Mouse (Mus musculus): ENCODE data around the gene Hist1h2ac.
"Not testable (repeated sequence)": the region's sequence is repeated elsewhere in the genome, so short reads cannot be mapped to it uniquely, and the experiment has no call there.

The Hist1h2ac gene

GRCm38 (mm10) chr13:23683755-23684281 is at the start of gene Hist1h2ac, which contains the start of gene Hist1h2bc:
TSS of gene Hist1h2ac (minus strand) at chr13:23683948.
TSS of gene Hist1h2bc (plus strand) at chr13:23684199.
- DNase-seq (ENCODE audit: low read depth, low spot score): peak; percentile 93

GRCm38 (mm10) chr13:23732156-23732804 is 48.5 kb upstream of the Hist1h2ac start:
- DNase-seq (ENCODE audit: low read depth, low spot score): peak; percentile 77

GRCm38 (mm10) chr13:23730479-23730878 is 46.7 kb upstream of the Hist1h2ac start:
- DNase-seq (ENCODE audit: low read depth, low spot score): no peak

- DNase-seq (ENCODE audit: low read depth, low spot score): no peak
These were observed 46.0 kb upstream of the Hist1h2ac start for GRCm38 (mm10) chr13:23729706-23730105.

GRCm38 (mm10) chr13:23729192-23729525 is 45.4 kb upstream of the Hist1h2ac start:
- DNase-seq (ENCODE audit: low read depth, low spot score): no peak

GRCm38 (mm10) chr13:23728472-23729191 is 44.9 kb upstream of the Hist1h2ac start:
- no peak for DNase-seq (ENCODE audit: low read depth, low spot score)

GRCm38 (mm10) chr13:23725213-23725612 is 41.5 kb upstream of the Hist1h2ac start:
- DNase-seq (ENCODE audit: low read depth, low spot score): no peak

- DNase-seq (ENCODE audit: low read depth, low spot score): no peak
These were observed 40.5 kb upstream of the Hist1h2ac start for GRCm38 (mm10) chr13:23724239-23724638.

GRCm38 (mm10) chr13:23717593-23718245 is 34.0 kb upstream of the Hist1h2ac start:
- not testable (repeated sequence) for DNase-seq (ENCODE audit: low read depth, low spot score)

- DNase-seq (ENCODE audit: low read depth, low spot score): no peak
These were observed 33.4 kb upstream of the Hist1h2ac start for GRCm38 (mm10) chr13:23717176-23717575.

GRCm38 (mm10) chr13:23716261-23717042 is 32.7 kb upstream of the Hist1h2ac start:
- DNase-seq (ENCODE audit: low read depth, low spot score): no peak

GRCm38 (mm10) chr13:23710374-23711089 is 26.8 kb upstream of the Hist1h2ac start, which contains the start of gene Hfe:
TSS of gene Hfe (minus strand) at chr13:23710854.
- DNase-seq (ENCODE audit: low read depth, low spot score): peak; percentile 82

GRCm38 (mm10) chr13:23709714-23710373 is 26.1 kb upstream of the Hist1h2ac start:
- DNase-seq (ENCODE audit: low read depth, low spot score): no peak

GRCm38 (mm10) chr13:23708654-23709053 is 24.9 kb upstream of the Hist1h2ac start:
- DNase-seq (ENCODE audit: low read depth, low spot score): no peak

- no peak for DNase-seq (ENCODE audit: low read depth, low spot score)
These were observed 24.3 kb upstream of the Hist1h2ac start for GRCm38 (mm10) chr13:23708041-23708440.

- DNase-seq (ENCODE audit: low read depth, low spot score): no peak
These were observed 23.0 kb upstream of the Hist1h2ac start for GRCm38 (mm10) chr13:23706771-23707170.

- DNase-seq (ENCODE audit: low read depth, low spot score): no peak
These were observed 22.1 kb upstream of the Hist1h2ac start for GRCm38 (mm10) chr13:23705751-23706356.

- DNase-seq (ENCODE audit: low read depth, low spot score): not testable (repeated sequence)
These were observed 19.1 kb upstream of the Hist1h2ac start for GRCm38 (mm10) chr13:23702801-23703200.

- no peak for DNase-seq (ENCODE audit: low read depth, low spot score)
These were observed 18.5 kb upstream of the Hist1h2ac start for GRCm38 (mm10) chr13:23702220-23702619.

Measured in CD4-positive, CD25-positive, alpha-beta regulatory T cell, adult 2 months (primary cell).